Mouse (Mus musculus): ENCODE results near the gene Wsb1. TPM values are rescaled to one million over a fixed set of nuclear protein-coding genes. Genes with fewer than 3 reads are reported as not detected.
"Not testable (repeated sequence)": the region's sequence is repeated elsewhere in the genome, so short reads cannot be mapped to it uniquely, and the experiment has no call there.

The Wsb1 gene
- polyA plus RNA-seq, 1 experiment from 2014 or later: 265 TPM

DNA sequence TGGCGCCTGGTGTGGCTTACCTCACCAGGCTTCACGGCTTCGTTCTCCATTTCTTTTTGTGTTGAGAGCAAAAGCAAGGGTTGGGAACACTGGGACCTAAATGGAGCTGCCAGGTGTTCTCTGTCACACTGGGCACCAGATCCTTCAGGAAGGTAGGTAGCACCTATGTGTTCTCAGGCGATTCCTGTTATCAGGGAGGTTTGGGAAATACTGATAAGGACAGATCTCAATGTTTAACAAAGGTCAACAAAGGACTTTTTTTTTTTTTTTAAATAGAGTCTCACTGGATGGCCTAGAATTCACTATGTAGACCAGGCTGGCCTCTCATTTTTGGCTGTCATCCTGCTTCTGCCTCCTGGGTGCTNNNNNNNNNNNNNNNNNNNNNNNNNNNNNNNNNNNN is 19.3 kb upstream of the Wsb1 start:
- H3K4me3 ChIP-seq (replicated peaks; ENCODE audit: low read depth, low read length): no peak overlapping the region
- H3K27ac ChIP-seq: no peak overlapping the region
- no peaks in the 10 kb centered on the region for H3K36me3 ChIP-seq (ENCODE audit: insufficient read depth, low read length)
- no peaks in the 10 kb centered on the region for H3K4me1 ChIP-seq (replicated peaks; ENCODE audit: insufficient read depth, low read length)
- H3K9me3 ChIP-seq (replicated peaks; ENCODE audit: low read length): no peaks in the 10 kb centered on the region
- H3K4me2 ChIP-seq (ENCODE audit: low read length): no peak overlapping the region
- H3K9ac ChIP-seq (ENCODE audit: low read depth, low read length): no peak overlapping the region
- WGBS: 79% methylated on average over 4 of the region's 4 CpGs
- no peaks in the 10 kb centered on the region for H3K27me3 ChIP-seq (ENCODE audit: insufficient read depth, low read length)
- no peak for DNase-seq (ENCODE audit: low spot score)
- ATAC-seq (replicated peaks; ENCODE audit: low FRiP score, low read depth): no peak
- no peak for TF ChIP-seq CTCF (IDR thresholded peaks at IDR 0.05; ENCODE audit: low read depth)

DNA sequence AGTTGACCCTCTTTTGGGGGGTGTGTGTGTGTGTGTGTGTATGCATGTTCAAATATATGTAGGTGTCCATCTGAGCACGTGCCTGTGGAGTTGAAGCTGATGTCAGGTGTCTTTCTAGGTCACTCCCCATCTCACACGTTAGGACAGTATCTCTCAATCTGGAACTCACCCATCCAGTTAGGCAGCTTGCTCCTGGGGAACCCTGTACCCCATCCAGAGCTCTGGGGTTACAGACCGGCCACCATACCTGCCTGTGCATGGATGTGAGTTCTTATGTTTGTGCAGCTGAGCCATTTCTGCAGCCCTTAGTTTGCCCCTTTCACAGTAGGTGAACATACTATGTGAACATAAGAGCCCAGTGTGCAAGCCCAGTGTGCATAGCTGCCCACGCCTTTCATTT is 18.6 kb upstream of the Wsb1 start:
- Histone ChIP-seq H3K27me3 (ENCODE audit: insufficient read depth, low read length) (no peaks in the 10 kb centered on the region), H3K36me3 (ENCODE audit: insufficient read depth, low read length) (no peaks in the 10 kb centered on the region), H3K4me2 (ENCODE audit: low read length) (no peak overlapping the region), H3K4me3 (replicated peaks; ENCODE audit: low read depth, low read length) (no peak overlapping the region), H3K9ac (ENCODE audit: low read depth, low read length) (no peak overlapping the region), H3K27ac (no peak overlapping the region), H3K4me1 (replicated peaks; ENCODE audit: insufficient read depth, low read length) (no peaks in the 10 kb centered on the region), H3K9me3 (replicated peaks; ENCODE audit: low read length) (no peaks in the 10 kb centered on the region)
- WGBS: 78% methylated on average over 4 of the region's 4 CpGs
- no peak for DNase-seq (ENCODE audit: low spot score)
- TF ChIP-seq CTCF (IDR thresholded peaks at IDR 0.05; ENCODE audit: low read depth): no peak
- ATAC-seq (replicated peaks; ENCODE audit: low FRiP score, low read depth): no peak

DNA sequence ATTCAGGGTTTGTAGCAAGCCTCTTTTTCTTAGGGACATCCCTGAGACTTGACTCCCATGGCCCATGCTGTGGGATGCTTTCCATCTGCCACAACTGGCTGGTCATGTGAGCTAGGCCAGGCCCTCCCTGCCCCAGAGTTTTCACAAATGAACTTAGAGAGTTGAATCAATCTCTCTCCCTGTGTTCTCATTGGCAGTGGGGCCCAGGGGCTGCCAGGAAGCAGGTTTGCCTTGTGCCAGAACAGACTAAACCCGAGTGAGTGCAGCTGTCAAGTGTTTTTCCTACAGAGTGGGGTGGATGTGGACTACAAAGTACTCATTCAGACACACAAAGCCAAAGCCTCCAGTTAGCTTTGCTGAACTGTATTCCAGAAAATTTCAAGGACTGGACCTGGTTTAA is 12.7 kb upstream of the Wsb1 start:
- Histone ChIP-seq H3K9ac (ENCODE audit: low read depth, low read length) (no peak overlapping the region), H3K4me3 (replicated peaks; ENCODE audit: low read depth, low read length) (no peak overlapping the region), H3K9me3 (replicated peaks; ENCODE audit: low read length) (no peaks in the 10 kb centered on the region), H3K4me2 (ENCODE audit: low read length) (no peak overlapping the region), H3K36me3 (ENCODE audit: insufficient read depth, low read length) (no peaks in the 10 kb centered on the region), H3K4me1 (replicated peaks; ENCODE audit: insufficient read depth, low read length) (0 out of 2 replicates have a peak, but pooled peaks cover 4% of the 10 kb centered on the region), H3K27me3 (ENCODE audit: insufficient read depth, low read length) (no peaks in the 10 kb centered on the region), H3K27ac (peak overlapping the region; percentile 21; the same call in 1 of the 2 replicates)
- no peak for TF ChIP-seq CTCF (IDR thresholded peaks at IDR 0.05; ENCODE audit: low read depth)
- WGBS: 3% methylated on average over 1 of the region's 1 CpGs
- no peak; the same call in 1 of the 2 replicates for ATAC-seq (replicated peaks; ENCODE audit: low FRiP score, low read depth)
- peak; percentile 71 for DNase-seq (ENCODE audit: low spot score)

DNA sequence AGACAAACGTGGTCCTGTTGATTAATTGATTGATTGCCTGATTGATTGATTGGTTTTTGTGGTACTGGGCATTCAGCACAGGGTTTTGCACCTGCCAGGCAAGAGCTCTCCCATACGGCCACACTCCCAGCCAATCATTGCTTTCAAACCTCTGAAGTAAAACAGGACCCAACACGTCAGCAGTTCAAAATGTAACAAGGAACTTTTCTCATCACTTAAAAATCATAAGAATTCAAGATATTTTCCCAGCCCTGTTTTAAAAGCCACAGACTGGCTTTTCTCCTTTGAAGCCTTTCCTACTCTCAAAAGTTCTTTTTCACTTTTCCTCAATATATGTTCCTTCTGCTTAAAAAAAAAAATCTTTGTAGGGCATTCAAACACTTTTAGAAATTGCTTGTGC is 9.9 kb upstream of the Wsb1 start:
- no peaks in the 10 kb centered on the region for H3K27me3 ChIP-seq (ENCODE audit: insufficient read depth, low read length)
- 59% methylated on average over 3 of the region's 3 CpGs for WGBS
- H3K9ac ChIP-seq (ENCODE audit: low read depth, low read length): no peak overlapping the region
- H3K9me3 ChIP-seq (replicated peaks; ENCODE audit: low read length): no peaks in the 10 kb centered on the region
- H3K4me3 ChIP-seq (replicated peaks; ENCODE audit: low read depth, low read length): no peak overlapping the region
- ATAC-seq (replicated peaks; ENCODE audit: low FRiP score, low read depth) (no peak), DNase-seq (ENCODE audit: low spot score) (peak; percentile 31)
- no peaks in the 10 kb centered on the region for H3K36me3 ChIP-seq (ENCODE audit: insufficient read depth, low read length)
- no peak for TF ChIP-seq CTCF (IDR thresholded peaks at IDR 0.05; ENCODE audit: low read depth)
- H3K27ac ChIP-seq: no peak overlapping the region; the same call in 1 of the 2 replicates
- no peak overlapping the region for H3K4me2 ChIP-seq (ENCODE audit: low read length)
- H3K4me1 ChIP-seq (replicated peaks; ENCODE audit: insufficient read depth, low read length): 0 out of 2 replicates have a peak, but pooled peaks cover 4% of the 10 kb centered on the region

- not testable (repeated sequence) for H3K27me3 ChIP-seq (ENCODE audit: insufficient read depth, low read length); ATAC-seq (replicated peaks; ENCODE audit: low FRiP score, low read depth); H3K9me3 ChIP-seq (replicated peaks; ENCODE audit: low read length); H3K9ac ChIP-seq (ENCODE audit: low read depth, low read length); H3K4me2 ChIP-seq (ENCODE audit: low read length); H3K36me3 ChIP-seq (ENCODE audit: insufficient read depth, low read length); H3K4me3 ChIP-seq (replicated peaks; ENCODE audit: low read depth, low read length); DNase-seq (ENCODE audit: low spot score); H3K27ac ChIP-seq; H3K4me1 ChIP-seq (replicated peaks; ENCODE audit: insufficient read depth, low read length)
- 81% methylated on average over 4 of the region's 4 CpGs for WGBS
These were observed 5.7 kb upstream of the Wsb1 start for GRCm38 (mm10) chr11:79260126-79260525.

DNA sequence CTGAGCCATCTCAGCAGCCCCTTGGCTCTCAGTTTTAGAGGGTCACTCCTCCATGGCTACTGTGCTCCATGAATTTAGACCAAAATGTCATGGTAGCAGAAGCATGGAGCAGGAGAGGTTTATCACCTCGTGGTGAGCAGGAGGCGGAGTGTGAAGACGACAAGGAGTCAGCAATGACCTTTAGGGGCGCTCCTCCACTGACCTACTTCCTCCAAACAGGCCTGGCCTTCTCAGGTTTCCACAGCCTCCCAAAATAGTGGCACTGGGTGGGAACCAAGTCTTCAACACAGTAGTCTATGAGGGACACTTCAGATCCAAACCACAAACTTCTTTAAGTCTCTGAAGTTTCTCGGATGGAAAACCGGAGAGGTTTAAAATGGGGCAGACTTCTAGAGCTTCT is 4.3 kb upstream of the Wsb1 start:
- Histone ChIP-seq H3K4me1 (replicated peaks; ENCODE audit: insufficient read depth, low read length) (no peaks in the 10 kb centered on the region), H3K27me3 (ENCODE audit: insufficient read depth, low read length) (no peaks in the 10 kb centered on the region), H3K36me3 (ENCODE audit: insufficient read depth, low read length) (no peaks in the 10 kb centered on the region), H3K27ac (no peak overlapping the region), H3K9ac (ENCODE audit: low read depth, low read length) (no peak overlapping the region), H3K9me3 (replicated peaks; ENCODE audit: low read length) (no peaks in the 10 kb centered on the region), H3K4me2 (ENCODE audit: low read length) (no peak overlapping the region), H3K4me3 (replicated peaks; ENCODE audit: low read depth, low read length) (no peak overlapping the region)
- ATAC-seq (replicated peaks; ENCODE audit: low FRiP score, low read depth) (no peak), DNase-seq (ENCODE audit: low spot score) (no peak)
- 35% methylated on average over 6 of the region's 6 CpGs for WGBS
- no peak for TF ChIP-seq CTCF (IDR thresholded peaks at IDR 0.05; ENCODE audit: low read depth)

Measured in kidney, postnatal 0 days (tissue).